Mouse (Mus musculus) erythroblast, embryonic 14.5 days (primary cell): ENCODE data around the gene Cep78. TPM values are rescaled to one million over a fixed set of nuclear protein-coding genes. Genes with fewer than 3 reads are reported as not detected.

Experiments used
- H3K27me3 ChIP-seq: 2 replicates; pipeline ENCODE4 v1.6.1; 2012; ENCODE audit warnings: inconsistent platforms; ENCODE audit not compliant: control insufficient read depth
- H3K36me3 ChIP-seq: 2 replicates; pipeline ENCODE4 v1.6.1; 2012; ENCODE audit warnings: mild to moderate bottlenecking, inconsistent platforms; ENCODE audit not compliant: control insufficient read depth
- H3K4me1 ChIP-seq: 2 replicates; pipeline ENCODE4 v1.6.1; 2012; ENCODE audit warnings: inconsistent platforms; ENCODE audit not compliant: control insufficient read depth
- H3K4me3 ChIP-seq: replicated peaks from 2 replicates; pipeline ENCODE3; 2012; ENCODE audit warnings: moderate library complexity, mild to moderate bottlenecking, inconsistent platforms
- H3K9me3 ChIP-seq: 2 replicates; pipeline ENCODE4 v1.6.1; 2012; ENCODE audit warnings: low read length, inconsistent platforms, mixed read lengths; ENCODE audit not compliant: control insufficient read depth
- GATA1 ChIP-seq: IDR thresholded peaks from 2 replicates; pipeline ENCODE4 v1.6.1; 2012; ENCODE audit warnings: low read length, inconsistent platforms, mixed read lengths
- TAL1 ChIP-seq: IDR thresholded peaks from 3 replicates; pipeline ENCODE4 v1.6.1; 2012; ENCODE audit warnings: low read length, inconsistent platforms, mixed read lengths
- polyA plus RNA-seq: library from polyadenylated mRNA; stranded (reverse); fragments of >175 nt; gene quantifications from 2 replicates; pipeline ENCODE4 v1.2.3, GENCODE M21; 2012

Gene Cep78
- polyA plus RNA-seq, 1 experiment = 0.15 TPM

DNA sequence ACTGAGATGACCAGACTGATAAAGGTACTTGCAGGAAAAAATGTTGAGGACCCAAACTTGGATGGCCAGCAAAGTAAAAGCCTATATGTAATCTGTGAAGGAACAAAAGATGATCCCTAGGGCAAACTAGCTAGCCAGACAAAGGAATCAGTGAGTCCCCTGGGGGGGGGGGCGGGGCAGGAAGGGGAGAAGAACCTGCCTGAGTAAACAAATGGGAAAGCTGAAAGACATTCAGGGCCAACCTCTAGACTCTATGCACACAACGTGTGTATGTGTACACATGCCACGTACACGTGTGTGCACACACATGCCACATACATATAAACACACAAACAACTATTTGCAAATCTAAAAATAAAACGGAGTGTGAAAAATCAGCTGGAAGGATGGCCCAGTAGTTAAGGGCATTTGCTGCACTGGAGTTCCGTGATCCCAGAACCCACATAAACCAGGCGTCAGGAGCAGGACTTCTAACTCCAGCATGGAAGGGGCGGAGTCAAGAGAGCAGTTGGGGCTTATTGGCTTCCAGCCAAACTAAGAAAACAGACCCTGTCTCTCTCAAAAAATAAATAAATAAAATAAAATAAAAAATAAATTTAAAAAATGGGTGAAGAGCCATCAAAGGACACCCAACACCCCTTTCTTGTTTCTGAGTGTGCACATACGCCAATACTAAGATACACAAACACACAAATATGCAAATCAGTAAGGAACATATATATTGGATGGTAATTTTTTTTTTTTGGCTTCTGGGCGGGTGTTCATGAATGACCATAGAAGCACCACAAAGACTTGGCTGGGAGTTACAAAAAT, 1.7 kb downstream of the Cep78 start:
- H3K36me3 ChIP-seq = peaks cover 19% of the 10 kb centered on the region
- H3K27me3 ChIP-seq = no peaks in the 10 kb centered on the region
- TF ChIP-seq TAL1 (no peak), GATA1 (no peak)
- H3K4me1 ChIP-seq = peaks cover 36% of the 10 kb centered on the region
- H3K4me3 ChIP-seq = no peak overlapping the region
- H3K9me3 ChIP-seq = no peaks in the 10 kb centered on the region

- Histone ChIP-seq H3K4me1 (peaks cover 36% of the 10 kb centered on the region), H3K4me3 (no peak overlapping the region), H3K9me3 (no peaks in the 10 kb centered on the region), H3K27me3 (no peaks in the 10 kb centered on the region), H3K36me3 (peaks cover 30% of the 10 kb centered on the region)
- TF ChIP-seq TAL1 (no peak), GATA1 (no peak)
Observed at GRCm38 (mm10) chr19:15981861-15982260, 2.9 kb downstream of the Cep78 start.

DNA sequence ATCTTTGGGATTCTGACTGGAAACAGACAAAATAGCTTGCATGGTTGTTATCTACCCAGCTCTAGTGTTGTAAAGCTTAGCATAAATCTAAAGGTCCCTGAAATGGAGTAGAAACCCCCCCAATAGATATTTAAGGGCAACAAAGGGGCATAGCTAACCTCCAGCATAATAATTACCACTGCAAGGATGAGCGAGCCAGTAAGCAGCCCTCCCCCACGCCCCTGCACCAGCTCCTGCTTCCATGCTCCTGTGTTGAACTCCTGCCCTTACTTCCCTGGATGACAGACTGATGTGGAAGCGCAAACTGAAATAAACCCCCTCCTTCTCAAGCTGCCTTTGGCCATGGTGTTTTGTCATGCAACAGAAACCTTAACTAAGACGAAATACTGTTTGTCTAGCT, 11.4 kb downstream of the Cep78 start:
- no peak for TF ChIP-seq TAL1
- TF ChIP-seq GATA1 = no peak
- no peak overlapping the region for H3K4me3 ChIP-seq

GRCm38 (mm10) chr19:15965082-15965481, 19.7 kb downstream of the Cep78 start:
- TF ChIP-seq TAL1 = no peak
- no peak for TF ChIP-seq GATA1
- H3K9me3 ChIP-seq = no peaks in the 10 kb centered on the region
- no peaks in the 10 kb centered on the region for H3K4me1 ChIP-seq
- H3K36me3 ChIP-seq = peaks cover 58% of the 10 kb centered on the region
- no peaks in the 10 kb centered on the region for H3K27me3 ChIP-seq
- no peak overlapping the region for H3K4me3 ChIP-seq

More for the DNA sequence above, 11.4 kb downstream of the Cep78 start:
- Histone ChIP-seq H3K9me3 (no peaks in the 10 kb centered on the region), H3K27me3 (no peaks in the 10 kb centered on the region), H3K4me1 (no peaks in the 10 kb centered on the region), H3K36me3 (peaks cover 77% of the 10 kb centered on the region)

GRCm38 (mm10) chr19:15964533-15964932, 20.3 kb downstream of the Cep78 start:
- no peak for TF ChIP-seq TAL1
- TF ChIP-seq GATA1 = no peak
- H3K36me3 ChIP-seq = peaks cover 55% of the 10 kb centered on the region
- H3K9me3 ChIP-seq = no peaks in the 10 kb centered on the region

GRCm38 (mm10) chr19:15963011-15963695, 21.6 kb downstream of the Cep78 start:
- Histone ChIP-seq H3K27me3 (no peaks in the 10 kb centered on the region), H3K9me3 (no peaks in the 10 kb centered on the region), H3K4me1 (no peaks in the 10 kb centered on the region), H3K36me3 (peaks cover 52% of the 10 kb centered on the region), H3K4me3 (no peak overlapping the region)
- no peak for TF ChIP-seq GATA1
- TF ChIP-seq TAL1 = no peak

More at GRCm38 (mm10) chr19:15964533-15964932, 20.3 kb downstream of the Cep78 start:
- Histone ChIP-seq H3K4me1 (no peaks in the 10 kb centered on the region), H3K27me3 (no peaks in the 10 kb centered on the region), H3K4me3 (no peak overlapping the region)

- no peak for TF ChIP-seq GATA1
- no peak for TF ChIP-seq TAL1
- H3K27me3 ChIP-seq = no peaks in the 10 kb centered on the region
- H3K9me3 ChIP-seq = no peaks in the 10 kb centered on the region
- H3K4me3 ChIP-seq = no peak overlapping the region
- H3K36me3 ChIP-seq = peaks cover 52% of the 10 kb centered on the region
- H3K4me1 ChIP-seq = no peaks in the 10 kb centered on the region
Observed at GRCm38 (mm10) chr19:15962313-15962712, 22.5 kb downstream of the Cep78 start.

DNA sequence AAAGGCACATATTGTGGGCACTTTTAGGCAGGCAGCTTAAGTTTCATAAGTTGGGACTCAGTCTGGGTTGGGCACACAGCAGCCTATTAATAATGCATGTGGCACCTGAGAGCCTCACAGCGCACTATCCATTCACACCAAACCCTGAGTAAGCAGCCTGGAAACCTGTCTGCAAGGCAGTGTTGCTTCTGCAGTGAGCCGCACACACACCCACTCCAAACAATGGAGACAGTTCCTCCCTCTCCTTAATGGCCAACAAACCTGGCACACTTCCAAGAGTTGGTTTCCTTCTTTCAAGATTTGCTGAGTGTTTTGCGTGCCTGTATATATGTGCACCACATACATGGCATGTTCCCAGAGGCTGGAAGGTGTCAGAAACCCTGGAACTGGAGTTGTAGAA, 34.6 kb downstream of the Cep78 start:
- no peaks in the 10 kb centered on the region for H3K4me1 ChIP-seq
- no peaks in the 10 kb centered on the region for H3K9me3 ChIP-seq
- no peak for TF ChIP-seq TAL1
- no peak for TF ChIP-seq GATA1
- no peaks in the 10 kb centered on the region for H3K27me3 ChIP-seq
- no peak overlapping the region for H3K4me3 ChIP-seq
- peaks cover 6% of the 10 kb centered on the region; the same call in 1 of the 2 replicates for H3K36me3 ChIP-seq

GRCm38 (mm10) chr19:15948867-15949266, 35.9 kb downstream of the Cep78 start:
- H3K36me3 ChIP-seq = no peaks in the 10 kb centered on the region

More at GRCm38 (mm10) chr19:15948867-15949266, 35.9 kb downstream of the Cep78 start:
- Histone ChIP-seq H3K9me3 (no peaks in the 10 kb centered on the region), H3K27me3 (no peaks in the 10 kb centered on the region), H3K4me1 (no peaks in the 10 kb centered on the region), H3K4me3 (no peak overlapping the region)
- no peak for TF ChIP-seq GATA1
- no peak for TF ChIP-seq TAL1
